Mouse (Mus musculus) bone marrow, adult 2 months (tissue): ENCODE data around the gene Gpatch1.

Experiments
- CTCF ChIP-seq: fragments of 200-500 bp; IDR thresholded peaks from 2 replicates; pipeline ENCODE4 v1.5.1; 2011; ENCODE audit warnings: low read length, control low read depth; ENCODE audit not compliant: control insufficient read depth, insufficient read depth
- POLR2A ChIP-seq: fragments of 200-500 bp; IDR thresholded peaks from 2 replicates; pipeline ENCODE4 v1.6.1; 2011; ENCODE audit warnings: low read depth, mild to moderate bottlenecking, control low read depth, low read length, borderline replicate concordance; ENCODE audit not compliant: control insufficient read depth

DNA sequence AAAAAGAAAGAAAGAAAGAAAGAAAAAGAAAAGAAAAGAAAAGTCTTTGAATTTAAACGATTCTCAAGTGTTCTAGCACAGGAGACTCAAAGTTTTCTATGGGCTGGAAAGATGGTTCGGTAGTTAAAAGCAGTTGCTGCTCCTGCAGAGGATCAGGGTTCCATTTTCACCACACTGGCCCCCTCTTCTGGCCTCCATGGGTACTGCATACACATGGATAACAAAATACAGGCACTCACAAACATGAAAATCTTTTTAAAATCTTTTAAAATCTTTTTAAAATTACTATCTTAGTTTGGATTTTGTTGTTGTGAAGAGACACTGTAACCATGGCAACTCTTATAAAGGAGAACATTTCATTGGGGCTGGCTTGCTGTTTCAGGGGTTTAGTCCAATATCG lies 87.9 kb downstream of the Gpatch1 start:
- TF ChIP-seq CTCF (peak; percentile 25; the same call in 1 of the 2 replicates), POLR2A (no peak)
